Comparison of ENCODE assay signal across 31 mouse cellular contexts in the genomic region with DNA sequence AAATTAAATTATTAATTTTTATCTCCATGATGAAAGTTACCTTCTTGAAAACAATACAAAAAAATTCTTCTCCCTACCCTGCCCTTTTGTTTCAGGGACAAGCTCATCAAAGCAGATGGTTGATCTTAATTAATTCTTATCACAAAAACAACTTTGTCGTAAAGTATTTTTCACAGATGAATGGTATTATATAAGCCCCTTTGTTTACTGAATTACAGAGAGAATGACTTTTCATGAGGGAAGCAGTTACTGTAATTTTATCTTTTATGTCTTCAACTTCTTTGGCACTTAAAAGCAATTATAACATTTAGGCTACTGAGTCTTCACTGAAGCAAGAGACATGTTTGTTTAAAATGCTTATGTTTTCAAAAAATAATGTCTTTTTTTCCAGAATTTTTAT.
"Had no signal": no experiment of that assay in that cellular context is flagged by ENCODE, and none has a peak within 500 bp of the region (broad histone marks: within the 10 kb centered on the region; RNA-seq: fewer than 3 reads in every experiment).

No protein-coding gene starts in this region.

- H3K27me3 ChIP-seq: limb, embryonic 12.5 days; limb, embryonic 13.5 days; limb, embryonic 15.5 days; liver, embryonic 12.5 days; liver, embryonic 13.5 days; liver, embryonic 15.5 days; lung, embryonic 15.5 days; megakaryocyte, embryonic 14.5 days; midbrain, embryonic 12.5 days; midbrain, embryonic 13.5 days; midbrain, embryonic 15.5 days had no signal

- H3K36me3 ChIP-seq: limb, embryonic 10.5 days; limb, embryonic 12.5 days; limb, embryonic 13.5 days; limb, embryonic 15.5 days; liver, embryonic 12.5 days; liver, embryonic 13.5 days; liver, embryonic 15.5 days; lung, embryonic 15.5 days; midbrain, embryonic 10.5 days; midbrain, embryonic 12.5 days; midbrain, embryonic 13.5 days; midbrain, embryonic 15.5 days had no signal

- H3K27ac ChIP-seq: limb, embryonic 10.5 days; limb, embryonic 12.5 days; limb, embryonic 13.5 days; limb, embryonic 15.5 days; liver, embryonic 12.5 days; liver, embryonic 13.5 days; liver, embryonic 14.5 days; liver, embryonic 15.5 days; lung, embryonic 15.5 days; macrophage; midbrain, embryonic 10.5 days; midbrain, embryonic 12.5 days; midbrain, embryonic 13.5 days; midbrain, embryonic 15.5 days had no signal

- H3K4me2 ChIP-seq: limb, embryonic 12.5 days; limb, embryonic 13.5 days; limb, embryonic 15.5 days; liver, embryonic 11.5 days; liver, embryonic 12.5 days; liver, embryonic 13.5 days; liver, embryonic 15.5 days; lung, embryonic 14.5 days; lung, embryonic 15.5 days; midbrain, embryonic 11.5 days; midbrain, embryonic 12.5 days; midbrain, embryonic 13.5 days; midbrain, embryonic 15.5 days had no signal

- H3K4me1 ChIP-seq: limb, embryonic 10.5 days; limb, embryonic 12.5 days; limb, embryonic 13.5 days; limb, embryonic 15.5 days; liver, embryonic 12.5 days; liver, embryonic 13.5 days; liver, embryonic 15.5 days; lung, embryonic 15.5 days; megakaryocyte, embryonic 14.5 days; midbrain, embryonic 10.5 days; midbrain, embryonic 12.5 days; midbrain, embryonic 13.5 days; midbrain, embryonic 15.5 days had no signal

- H3K9me3 ChIP-seq: limb, embryonic 10.5 days; limb, embryonic 12.5 days; limb, embryonic 13.5 days; limb, embryonic 15.5 days; liver, embryonic 12.5 days; liver, embryonic 13.5 days; liver, embryonic 15.5 days; lung, embryonic 15.5 days; megakaryocyte, embryonic 14.5 days; midbrain, embryonic 10.5 days; midbrain, embryonic 12.5 days; midbrain, embryonic 13.5 days; midbrain, embryonic 15.5 days had no signal

- H3K4me3 ChIP-seq: limb, embryonic 10.5 days; limb, embryonic 12.5 days; limb, embryonic 13.5 days; limb, embryonic 15.5 days; liver, embryonic 12.5 days; liver, embryonic 13.5 days; liver, embryonic 15.5 days; lung, embryonic 15.5 days; megakaryocyte, embryonic 14.5 days; midbrain, embryonic 10.5 days; midbrain, embryonic 12.5 days; midbrain, embryonic 13.5 days; midbrain, embryonic 15.5 days; myocyte had no signal

- H3K9ac ChIP-seq: limb, embryonic 12.5 days; limb, embryonic 13.5 days; limb, embryonic 15.5 days; liver, embryonic 12.5 days; liver, embryonic 13.5 days; liver, embryonic 14.5 days; liver, embryonic 15.5 days; liver, postnatal 0 days; lung, embryonic 14.5 days; lung, embryonic 15.5 days; midbrain, embryonic 12.5 days; midbrain, embryonic 13.5 days; midbrain, embryonic 15.5 days had no signal

- ATAC-seq: liver, embryonic 12.5 days; liver, postnatal 0 days; lung, postnatal 0 days; midbrain, embryonic 13.5 days; midbrain, embryonic 15.5 days; midbrain, embryonic 16.5 days had no signal

- DNase-seq: left cerebral cortex, postnatal 4 days; liver; liver, embryonic 13.5 days; liver, postnatal 0 days; lung, adult 18-20 months; lung, adult 2 months; lung, embryonic 14.5 days; lung, postnatal 10 days; lung, postnatal 14 days; lung, postnatal 36 days; lung, postnatal 4 days; midbrain, embryonic 14.5 days had no signal
